ENCODE assay signal across 11 mouse cellular contexts in the genomic region with DNA sequence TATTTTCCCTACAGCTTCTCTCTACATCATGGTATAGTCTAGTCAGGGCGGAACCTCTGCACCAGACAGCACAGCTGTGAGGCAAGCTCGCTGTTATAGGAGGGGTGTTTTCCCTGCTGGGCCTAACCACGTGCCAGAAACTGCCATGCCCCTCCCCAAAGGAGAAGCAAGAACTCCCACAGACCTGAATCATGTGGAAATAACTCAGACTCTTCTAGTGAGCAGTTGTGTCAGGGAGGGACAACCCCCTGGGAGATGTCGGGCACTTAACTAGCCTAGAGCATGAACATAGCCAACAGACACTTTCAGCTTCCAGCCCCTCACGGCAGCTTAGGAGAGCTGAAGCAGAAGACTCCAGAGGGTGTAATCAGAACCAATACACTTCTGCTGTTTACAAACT. TPM values are rescaled to one million over a fixed set of nuclear protein-coding genes. Genes with fewer than 3 reads are reported as not detected.
DNase-seq lines count a peak whose midpoint lies in the region; ATAC-seq and TF ChIP-seq lines count a peak whose summit lies in the region.
"Had no signal": no experiment of that assay in that cellular context is flagged by ENCODE, and none has a peak within 500 bp of the region (broad histone marks: within the 10 kb centered on the region; RNA-seq: fewer than 3 reads in every experiment).

No protein-coding gene starts in this region.

- H3K4me1 ChIP-seq in lung, embryonic 14.5 days (ENCODE audit: insufficient read depth), result no peaks in the 10 kb centered on the region
- peaks cover 38% of the 10 kb centered on the region for H3K4me1 ChIP-seq in embryonic facial prominence, embryonic 15.5 days
- H3K4me1 ChIP-seq in hindbrain, postnatal 0 days (ENCODE audit: insufficient read depth, low read length), result peaks cover 8% of the 10 kb centered on the region; the same call in 1 of the 2 replicates
- H3K4me1 ChIP-seq: megakaryocyte, embryonic 14.5 days had no signal

- no peak for TF ChIP-seq CTCF in lung, embryonic 14.5 days (IDR thresholded peaks at IDR 0.05; ENCODE audit: low read depth)
- no peak for TF ChIP-seq CTCF in hindbrain, postnatal 0 days (IDR thresholded peaks at IDR 0.05; ENCODE audit: low read depth)

- ATAC-seq in lung, embryonic 14.5 days (ENCODE audit: insufficient read depth), result peak; percentile 41; the same call in 1 of the 2 replicates
- peak; percentile 94 for ATAC-seq in embryonic facial prominence, embryonic 15.5 days (ENCODE audit: insufficient number of reproducible peaks, low FRiP score, low TSS enrichment, low read depth)
- no peak for ATAC-seq in hindbrain, postnatal 0 days
- ATAC-seq: Patski had no signal

- H3K36me3 ChIP-seq in lung, embryonic 14.5 days (ENCODE audit: insufficient read depth), result no peaks in the 10 kb centered on the region
- no peaks in the 10 kb centered on the region for H3K36me3 ChIP-seq in embryonic facial prominence, embryonic 15.5 days
- no peaks in the 10 kb centered on the region for H3K36me3 ChIP-seq in hindbrain, postnatal 0 days (ENCODE audit: insufficient read depth, low read length)

- intact Hi-C loops in left cerebral cortex, postnatal 36 days (cut with DNase I), result no loop called here

- no peak for DNase-seq in lung, embryonic 14.5 days
- DNase-seq in lung, postnatal 4 days, result no peak
- peak; percentile 15 for DNase-seq in hindbrain, postnatal 0 days (ENCODE audit: low spot score)
- DNase-seq in skeletal muscle tissue, adult 2 months (ENCODE audit: low read depth, low spot score), result peak; percentile 74
- DNase-seq in layer of hippocampus, adult 18-20 months (ENCODE audit: low spot score in 2 of 2), result no peak
- no peak for DNase-seq in lung, postnatal 36 days
- DNase-seq in left cerebral cortex, postnatal 36 days (ENCODE audit: low spot score in 2 of 2), result no peak
- DNase-seq: right cerebral cortex, postnatal 25 days had no signal

- no peak overlapping the region for H3K9ac ChIP-seq in lung, embryonic 14.5 days
- H3K9ac ChIP-seq in embryonic facial prominence, embryonic 15.5 days, result no peak overlapping the region
- no peak overlapping the region for H3K9ac ChIP-seq in hindbrain, postnatal 0 days (replicated peaks; ENCODE audit: low read length)

- no peaks in the 10 kb centered on the region for H3K27me3 ChIP-seq in lung, embryonic 14.5 days (ENCODE audit: insufficient read depth, low read length)
- H3K27me3 ChIP-seq in embryonic facial prominence, embryonic 15.5 days, result no peaks in the 10 kb centered on the region
- H3K27me3 ChIP-seq in hindbrain, postnatal 0 days (ENCODE audit: insufficient read depth, low read length), result no peaks in the 10 kb centered on the region
- H3K27me3 ChIP-seq: Patski had no signal

- no peak overlapping the region for H3K27ac ChIP-seq in lung, embryonic 14.5 days (ENCODE audit: low read depth)
- peak overlapping the region; percentile 85 for H3K27ac ChIP-seq in embryonic facial prominence, embryonic 15.5 days (replicated peaks)
- H3K27ac ChIP-seq in hindbrain, postnatal 0 days, result peak overlapping the region; percentile 12; the same call in 1 of the 2 replicates

- no peaks in the 10 kb centered on the region for H3K9me3 ChIP-seq in lung, embryonic 14.5 days (ENCODE audit: low read depth, low read length)
- H3K9me3 ChIP-seq in embryonic facial prominence, embryonic 15.5 days (replicated peaks), result no peaks in the 10 kb centered on the region
- no peaks in the 10 kb centered on the region for H3K9me3 ChIP-seq in hindbrain, postnatal 0 days (ENCODE audit: low read length)

- 32% methylated on average over 5 of the region's 5 CpGs for WGBS in lung, embryonic 14.5 days
- WGBS in embryonic facial prominence, embryonic 15.5 days, result 10% methylated on average over 5 of the region's 5 CpGs
- WGBS in hindbrain, postnatal 0 days, result 28% methylated on average over 5 of the region's 5 CpGs

- H3K4me3 ChIP-seq in lung, embryonic 14.5 days (ENCODE audit: low read depth, low read length), result no peak overlapping the region
- H3K4me3 ChIP-seq in embryonic facial prominence, embryonic 15.5 days (replicated peaks), result no peak overlapping the region
- H3K4me3 ChIP-seq in hindbrain, postnatal 0 days (ENCODE audit: low read length), result no peak overlapping the region
- H3K4me3 ChIP-seq: megakaryocyte, embryonic 14.5 days had no signal

- H3K4me2 ChIP-seq in lung, embryonic 14.5 days, result no peak overlapping the region
- H3K4me2 ChIP-seq in embryonic facial prominence, embryonic 15.5 days (replicated peaks), result no peak overlapping the region; the same call in 1 of the 2 replicates
- H3K4me2 ChIP-seq in hindbrain, postnatal 0 days (ENCODE audit: low read depth, low read length), result no peak overlapping the region

RNA-seq across cellular contexts. Expression of gene Amotl1, which starts 13.1 kb away (rescaled TPM):
- 26.4 and 29.6 TPM in 2 replicates for polyA plus RNA-seq in lung, embryonic 14.5 days (2014; fragmentation: Nextera tagmentation; extraction: Ambion mirVana)
- 34.2 and 38.9 TPM in 2 replicates for polyA plus RNA-seq in embryonic facial prominence, embryonic 15.5 days (2015; fragmentation: Nextera tagmentation; extraction: Ambion mirVana)
- total RNA-seq in hindbrain, postnatal 0 days (2014; rRNA removed), result 22.9 and 27.0 TPM in 2 replicates
- polyA plus RNA-seq in hindbrain, postnatal 0 days (2015; fragmentation: Nextera tagmentation; extraction: Ambion mirVana), result 4.2 and 4.4 TPM in 2 replicates
- 10 to 100 TPM; 13.9 to 15.0 TPM for total RNA-seq in layer of hippocampus, adult 18-20 months (2021)
- 10 to 100 TPM; 14.6 to 16.9 TPM for total RNA-seq in left cerebral cortex, postnatal 36 days (2021)

Comparison
In these comparisons a context has a peak if more than half of its experiments do, and no peak if none do; other contexts are left out.
1. DNase-seq: peak in hindbrain, postnatal 0 days (single experiment) and skeletal muscle tissue, adult 2 months (single experiment); none in lung, embryonic 14.5 days (single experiment), lung, postnatal 4 days (0 of 2), layer of hippocampus, adult 18-20 months (0 of 2), lung, postnatal 36 days (single experiment) and left cerebral cortex, postnatal 36 days (0 of 2).